Mouse (Mus musculus): ENCODE measurements around the gene Lasp1.

DNA sequence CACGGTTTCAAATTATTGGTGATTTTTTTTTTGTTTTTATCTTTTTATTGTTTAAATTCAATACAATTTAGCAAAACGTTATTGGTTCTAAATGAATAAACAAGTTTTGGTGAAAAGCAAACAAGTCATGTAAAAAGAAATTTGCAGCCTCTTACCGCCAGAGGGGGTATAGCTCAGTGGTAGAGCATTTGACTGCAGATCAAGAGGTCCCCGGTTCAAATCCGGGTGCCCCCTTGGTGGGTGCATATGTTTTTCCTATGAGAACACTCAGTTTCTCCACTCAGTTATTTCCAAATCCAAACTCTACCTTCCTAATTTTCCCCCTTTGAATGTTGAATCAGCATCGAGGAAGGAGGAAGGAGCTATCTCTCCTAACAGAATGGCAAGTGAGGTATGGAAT is 1.9 kb upstream of the Lasp1 start:
- TF ChIP-seq CTCF (conservative IDR thresholded peaks at IDR 0.05 in 1 of 2, IDR thresholded peaks at IDR 0.05 in 1 of 2; ENCODE audit: low read depth in 2 of 2, low read length in 2 of 2) (peak in 1 of 2 experiments; percentile 42; a peak in 2 of 4 replicates), RCOR1 (conservative IDR thresholded peaks at IDR 0.05; ENCODE audit: low read depth, low read length) (no peak), MXI1 (IDR thresholded peaks at IDR 0.05; ENCODE audit: low read depth, low read length) (no peak), MAX (IDR thresholded peaks at IDR 0.05; ENCODE audit: low read length) (no peak)

Data from CH12.LX (cell line).